Mouse (Mus musculus) hindbrain, embryonic 12.5 days (tissue): ENCODE measurements around the gene Sprr2a1. TPM values are rescaled to one million over a fixed set of nuclear protein-coding genes. Genes with fewer than 3 reads are reported as not detected.
"Not testable (repeated sequence)": the region's sequence is repeated elsewhere in the genome, so short reads cannot be mapped to it uniquely, and the experiment has no call there.

Experiments
- ATAC-seq: fragments of 200-750 bp; cut with Nextera tagmentation; 2 replicates; pipeline ENCODE4 v1.8.0; 2017; ENCODE audit warnings: moderate TSS enrichment; ENCODE audit not compliant: low FRiP score
- H3K27ac ChIP-seq: fragments of 300-500 bp; sonication (generic); 2 replicates; pipeline ENCODE4 v1.5.1; 2016; ENCODE audit warnings: mild to moderate bottlenecking
- H3K27me3 ChIP-seq: fragments of 300-500 bp; sonication (generic); 2 replicates; pipeline ENCODE4 v1.6.1; 2016; ENCODE audit warnings: mild to moderate bottlenecking
- H3K36me3 ChIP-seq: fragments of 300-500 bp; sonication (generic); 2 replicates; pipeline ENCODE4 v1.6.1; 2016; ENCODE audit warnings: mild to moderate bottlenecking
- H3K4me1 ChIP-seq: fragments of 300-500 bp; sonication (generic); 2 replicates; pipeline ENCODE4 v1.6.1; 2016
- H3K4me2 ChIP-seq: fragments of 300-500 bp; sonication (generic); replicated peaks from 2 replicates; pipeline ENCODE4 v1.6.1; 2016; ENCODE audit warnings: mild to moderate bottlenecking
- H3K4me3 ChIP-seq: fragments of 300-500 bp; sonication (generic); 2 replicates; pipeline ENCODE4 v1.5.1; 2016; ENCODE audit warnings: mild to moderate bottlenecking
- H3K9ac ChIP-seq: fragments of 300-500 bp; sonication (generic); 2 replicates; pipeline ENCODE4 v1.6.1; 2016; ENCODE audit warnings: mild to moderate bottlenecking, moderate library complexity
- H3K9me3 ChIP-seq: fragments of 300-500 bp; sonication (generic); replicated peaks from 2 replicates; pipeline ENCODE4 v1.6.1; 2016; ENCODE audit warnings: mild to moderate bottlenecking
- WGBS: fragments of 180-500 bp; shearing (Covaris S2); methylation state at CpG from one replicate; pipeline ENCODE4 v1.1.7; 2016; 5-methylcytosine and 5-hydroxymethylcytosine counted together
- polyA plus RNA-seq: library from polyadenylated mRNA; unstranded; fragments of >200 nt; fragmentation: Nextera tagmentation; extraction: Ambion mirVana; gene quantifications from 2 replicates; pipeline ENCODE4 v1.2.1, GENCODE M21; 2016

Sprr2a1 gene
- polyA plus RNA-seq, 1 experiment from 2014 or later: not detected

DNA sequence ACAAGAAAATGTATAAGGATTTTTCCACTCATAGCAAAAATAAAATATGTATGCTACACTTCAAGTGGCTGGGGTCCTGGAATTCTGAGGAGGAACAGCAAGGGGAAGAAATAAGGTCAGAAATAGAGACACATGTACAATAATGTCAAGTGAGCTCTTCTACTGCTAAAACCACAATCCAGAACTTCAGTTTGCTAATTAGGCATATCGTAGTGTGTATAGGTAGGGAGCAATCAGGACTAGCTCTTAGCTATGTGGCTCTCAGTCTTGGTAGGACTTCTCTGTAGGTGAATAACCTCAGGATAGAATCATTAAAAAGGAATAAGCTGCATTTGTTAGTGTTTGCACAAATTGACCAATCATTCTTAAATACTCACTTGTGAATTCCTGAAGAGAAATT lies 23.6 kb downstream of the Sprr2a1 start:
- H3K4me1 ChIP-seq: not testable (repeated sequence)

DNA sequence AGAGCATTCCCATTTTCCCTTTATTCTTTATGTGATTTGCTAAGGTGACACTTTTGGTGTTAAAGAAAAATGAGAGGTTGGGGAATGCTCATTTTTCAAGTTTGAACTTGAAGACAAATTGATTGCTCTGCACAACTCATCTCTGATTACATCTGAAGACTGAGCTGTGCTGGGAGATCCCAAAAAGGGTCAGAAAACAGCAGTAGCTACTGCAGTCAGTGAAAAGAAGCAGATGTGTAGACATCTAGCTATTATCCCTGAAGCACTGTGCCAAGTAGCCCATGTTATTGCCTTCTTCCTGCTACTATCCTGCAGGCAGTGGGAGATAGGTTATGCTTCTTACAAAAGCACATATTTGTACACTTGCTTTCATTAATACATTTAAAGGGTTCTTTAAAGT lies 29.2 kb downstream of the Sprr2a1 start:
- not testable (repeated sequence) for H3K36me3 ChIP-seq, H3K27me3 ChIP-seq, ATAC-seq, H3K9ac ChIP-seq, H3K4me3 ChIP-seq, H3K4me1 ChIP-seq, H3K9me3 ChIP-seq, H3K27ac ChIP-seq, H3K4me2 ChIP-seq

More for the DNA sequence above, 23.6 kb downstream of the Sprr2a1 start:
- H3K4me2 ChIP-seq, H3K9ac ChIP-seq, H3K36me3 ChIP-seq, H3K4me3 ChIP-seq, H3K27ac ChIP-seq, H3K9me3 ChIP-seq, ATAC-seq, H3K27me3 ChIP-seq: not testable (repeated sequence)
- WGBS: no CpG with 5 or more reads among the region's 1 CpGs

DNA sequence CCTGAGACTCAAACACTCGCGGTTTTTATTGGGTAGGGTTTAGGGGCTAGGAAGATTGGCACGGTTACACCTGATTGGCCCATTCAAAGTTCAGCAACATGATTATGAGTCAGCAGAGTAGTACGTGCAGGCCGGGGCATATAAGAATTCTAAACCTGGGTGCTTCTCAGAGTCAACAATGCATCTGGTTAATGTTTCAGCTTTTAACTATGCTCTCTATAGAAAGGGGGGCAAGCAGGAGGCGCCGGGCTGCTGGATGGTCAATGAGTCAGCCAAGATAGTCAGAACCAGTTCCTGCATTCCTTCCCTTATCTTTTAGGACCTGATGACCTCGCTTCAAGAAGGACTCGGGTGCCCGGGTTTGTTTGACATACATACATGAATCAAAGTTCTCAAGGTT lies 30.6 kb downstream of the Sprr2a1 start:
- H3K9ac ChIP-seq, ATAC-seq, H3K9me3 ChIP-seq, H3K36me3 ChIP-seq, H3K4me1 ChIP-seq, H3K27me3 ChIP-seq, H3K4me2 ChIP-seq, H3K27ac ChIP-seq, H3K4me3 ChIP-seq: not testable (repeated sequence)
- no CpG with 5 or more reads among the region's 10 CpGs for WGBS

DNA sequence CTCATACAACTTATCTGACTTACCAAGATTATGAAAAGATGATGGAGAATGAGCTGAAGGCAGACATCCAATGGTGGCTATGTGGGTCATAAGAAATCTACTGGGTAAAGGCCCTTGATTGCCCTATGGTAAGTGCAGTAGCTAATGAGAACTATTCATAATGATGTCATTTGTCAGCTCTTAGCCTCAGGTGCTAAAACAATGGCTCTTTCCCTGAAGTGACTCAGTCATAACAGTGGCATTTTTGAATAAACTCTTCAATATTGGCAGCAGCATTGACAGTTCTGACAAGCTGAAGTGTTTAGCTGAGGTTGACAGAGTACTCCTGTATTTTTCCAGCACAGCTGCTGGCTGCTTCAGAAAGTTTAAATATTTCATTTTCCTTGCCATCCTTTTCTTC lies 32.9 kb downstream of the Sprr2a1 start:
- H3K4me2 ChIP-seq, H3K9ac ChIP-seq, H3K4me1 ChIP-seq, H3K27ac ChIP-seq, H3K36me3 ChIP-seq, H3K27me3 ChIP-seq, H3K4me3 ChIP-seq, H3K9me3 ChIP-seq: not testable (repeated sequence)
- 0 out of 2 replicates have a peak, but pooled peaks have one; percentile 27 for ATAC-seq

DNA sequence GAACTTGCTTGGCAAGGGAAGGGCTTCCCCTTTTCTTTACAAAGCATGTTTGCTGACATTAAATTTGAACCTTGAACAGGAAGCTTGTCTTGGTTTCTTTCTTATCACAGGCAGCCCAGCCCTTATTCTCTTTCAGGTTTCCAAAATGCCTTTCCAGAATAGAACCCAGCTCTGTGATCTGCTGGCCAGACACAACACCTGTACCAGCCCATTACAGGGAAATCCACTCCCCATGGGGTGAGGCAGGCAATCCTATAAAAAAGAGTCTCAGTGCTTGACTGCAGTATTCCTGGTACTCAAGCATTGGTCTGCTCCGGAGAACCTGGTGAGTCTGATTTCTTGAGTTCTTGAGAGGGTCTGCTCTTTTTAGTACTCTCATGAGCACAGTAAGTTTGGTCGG lies 34.9 kb downstream of the Sprr2a1 start:
- not testable (repeated sequence) for H3K9ac ChIP-seq, H3K9me3 ChIP-seq, H3K27ac ChIP-seq, H3K4me3 ChIP-seq, H3K4me2 ChIP-seq, H3K4me1 ChIP-seq, H3K27me3 ChIP-seq, H3K36me3 ChIP-seq, ATAC-seq
- WGBS: 86% methylated on average over 2 of the region's 2 CpGs

DNA sequence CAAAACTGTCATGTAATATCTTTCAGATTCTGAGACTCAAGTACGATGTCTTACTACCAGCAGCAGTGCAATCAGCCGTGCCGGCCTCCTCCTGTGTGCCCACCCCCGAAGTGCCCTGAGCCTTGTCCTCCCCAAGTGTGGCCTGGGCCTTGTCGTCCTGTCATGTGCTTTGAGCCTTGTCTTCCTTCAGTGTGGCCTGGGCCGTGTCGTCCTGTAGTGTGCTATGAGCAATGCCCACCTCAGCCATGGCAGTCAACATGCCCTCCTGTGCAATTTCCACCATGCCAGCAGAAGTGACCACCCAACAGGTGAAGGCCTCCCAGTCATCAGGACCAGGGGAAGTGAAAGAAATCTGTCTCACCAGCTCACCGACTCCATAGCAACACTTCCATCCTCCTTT lies 38.3 kb downstream of the Sprr2a1 start:
- H3K4me3 ChIP-seq, H3K27ac ChIP-seq, H3K4me1 ChIP-seq, H3K9ac ChIP-seq, H3K27me3 ChIP-seq, H3K4me2 ChIP-seq, H3K36me3 ChIP-seq, H3K9me3 ChIP-seq: not testable (repeated sequence)
- ATAC-seq: peak; percentile 54
- no CpG with 5 or more reads among the region's 8 CpGs for WGBS

DNA sequence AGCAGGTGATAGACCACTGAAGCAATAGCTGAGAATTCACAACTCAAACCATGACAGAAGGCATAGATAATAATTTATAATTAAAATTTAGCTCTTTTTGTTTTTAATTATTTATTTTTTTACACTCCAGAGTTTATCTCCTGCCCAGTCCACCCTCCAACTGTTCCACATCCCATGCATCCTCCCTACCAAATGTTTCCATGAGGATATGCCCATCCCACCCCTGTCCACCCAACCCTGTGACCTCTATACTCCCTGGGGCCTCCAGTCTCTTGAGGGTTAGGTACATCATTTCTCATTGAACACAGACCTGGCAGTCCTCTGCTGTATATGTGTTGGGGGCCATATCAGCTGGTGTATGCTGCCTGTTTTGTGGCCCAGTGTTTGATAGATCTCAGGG lies 42.9 kb downstream of the Sprr2a1 start:
- H3K36me3 ChIP-seq, H3K9ac ChIP-seq, H3K4me3 ChIP-seq, H3K27ac ChIP-seq, H3K9me3 ChIP-seq, H3K4me1 ChIP-seq, H3K4me2 ChIP-seq, H3K27me3 ChIP-seq: not testable (repeated sequence)
- ATAC-seq: peak; percentile 67

DNA sequence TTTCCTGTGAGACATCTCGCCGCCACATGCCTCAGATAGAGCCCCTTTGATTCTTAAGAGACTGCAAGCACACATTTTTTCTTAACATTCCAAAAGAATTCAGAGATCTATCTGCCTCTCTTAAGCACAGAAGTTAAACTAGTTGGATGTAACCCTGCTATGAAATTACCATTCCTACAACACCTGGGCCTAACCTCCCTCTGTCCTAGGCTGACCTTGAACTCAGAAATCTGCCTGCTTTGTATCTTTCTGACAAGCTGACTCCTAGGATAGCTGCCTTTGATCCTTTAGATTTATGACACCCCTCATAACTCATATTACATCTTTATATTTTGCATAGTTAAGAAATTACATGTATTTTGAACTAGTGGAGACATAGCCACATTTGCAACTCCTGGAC lies 47.9 kb downstream of the Sprr2a1 start:
- not testable (repeated sequence) for H3K9ac ChIP-seq, H3K27ac ChIP-seq, H3K36me3 ChIP-seq, H3K4me1 ChIP-seq, H3K27me3 ChIP-seq, H3K4me3 ChIP-seq, H3K9me3 ChIP-seq, H3K4me2 ChIP-seq
- ATAC-seq: 0 out of 2 replicates have a peak, but pooled peaks have one; percentile 4
- WGBS: no CpG with 5 or more reads among the region's 2 CpGs

Other genes starting within 250 kb of the Sprr2a1 start
- not detected in 2 replicates for gene Pglyrp3, start 201.2 kb upstream of the Sprr2a1 start, polyA plus RNA-seq
- 7.0 and 8.0 TPM in 2 replicates for gene Lor, start 132.7 kb upstream of the Sprr2a1 start, polyA plus RNA-seq
- gene Prr9, start 91.9 kb upstream of the Sprr2a1 start, polyA plus RNA-seq: not detected in 2 replicates
- not detected in 2 replicates for gene Lelp1, start 73.1 kb upstream of the Sprr2a1 start, polyA plus RNA-seq
- 0.34 and 0.80 TPM in 2 replicates for gene Sprr2a2, start 121 bp downstream of the Sprr2a1 start, polyA plus RNA-seq
- gene Sprr2a3, start 69.6 kb downstream of the Sprr2a1 start, polyA plus RNA-seq: not detected in 2 replicates
- 2.5 TPM in 2 replicates for gene Sprr2b, start 100.8 kb downstream of the Sprr2a1 start, polyA plus RNA-seq
- gene Sprr2d, start 123.3 kb downstream of the Sprr2a1 start, polyA plus RNA-seq: not detected in 2 replicates
- gene Sprr2e, start 136.3 kb downstream of the Sprr2a1 start, polyA plus RNA-seq: not detected in 2 replicates
- not detected in 2 replicates for gene Sprr2f, start 149.4 kb downstream of the Sprr2a1 start, polyA plus RNA-seq
- gene Sprr2h, start 169.9 kb downstream of the Sprr2a1 start, polyA plus RNA-seq: not detected in 2 replicates
- not detected in 2 replicates for gene Sprr2i, start 192.2 kb downstream of the Sprr2a1 start, polyA plus RNA-seq
- gene Sprr2j-ps, start 202.3 kb downstream of the Sprr2a1 start, polyA plus RNA-seq: not detected in 2 replicates
- gene Gm9774, start 213.6 kb downstream of the Sprr2a1 start, polyA plus RNA-seq: 8.3 and 10.0 TPM in 2 replicates
- not detected in 2 replicates for gene Sprr2k, start 216.8 kb downstream of the Sprr2a1 start, polyA plus RNA-seq
- not detected in 2 replicates for gene Sprr1b, start 223.0 kb downstream of the Sprr2a1 start, polyA plus RNA-seq
- not detected in 2 replicates for gene Sprr3, start 242.9 kb downstream of the Sprr2a1 start, polyA plus RNA-seq